Mouse (Mus musculus) brain, embryonic 14.5 days (tissue): ENCODE measurements at regions not wholly inside any gene's neighbourhood (a gene's known extent, or its start where the extent isn't known, plus 50 kb on each side); places are given as distances from the start of the nearest gene placed in this dataset.

Experiments used
- CTCF ChIP-seq: fragments of 200-500 bp; IDR thresholded peaks from 2 replicates; pipeline ENCODE4 v1.5.1; 2012; ENCODE audit warnings: inconsistent platforms, mild to moderate bottlenecking, moderate library complexity, borderline replicate concordance; ENCODE audit not compliant: insufficient read depth, insufficient read length; ENCODE audit errors: extremely low read depth
- POLR2A ChIP-seq: fragments of 200-500 bp; IDR thresholded peaks from 2 replicates; pipeline ENCODE4 v1.6.1; 2012; ENCODE audit warnings: mild to moderate bottlenecking, inconsistent platforms, borderline replicate concordance; ENCODE audit not compliant: poor library complexity, insufficient read depth, insufficient read length, severe bottlenecking; ENCODE audit errors: extremely low read depth

DNA sequence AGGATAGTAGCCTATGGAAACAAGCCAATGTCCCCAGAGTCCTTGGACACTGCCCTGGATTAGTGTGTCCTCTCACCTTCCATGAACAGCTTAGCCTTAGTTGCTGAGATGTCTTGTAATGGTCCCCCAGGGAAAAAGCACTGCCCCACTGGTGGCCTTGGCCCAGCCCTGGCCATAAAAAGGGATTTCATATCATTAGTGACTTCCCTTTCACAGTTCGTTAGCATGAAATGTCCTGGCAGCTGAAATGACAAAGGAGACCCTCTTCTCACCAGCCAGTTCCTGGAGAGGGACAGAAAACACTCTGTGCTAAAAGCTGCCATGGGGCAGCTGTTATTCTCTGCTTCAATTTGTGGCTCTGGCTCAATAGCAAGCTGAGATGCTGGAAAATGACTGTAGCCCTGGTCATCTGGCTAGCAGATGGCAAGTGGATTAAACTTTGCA is 110.6 kb upstream of the Rmdn2 start:
- no peak for TF ChIP-seq POLR2A
- TF ChIP-seq CTCF: no peak
